Mouse (Mus musculus): ENCODE data around the gene Spaar. TPM values are rescaled to one million over a fixed set of nuclear protein-coding genes. Genes with fewer than 3 reads are reported as not detected.
"Not testable (repeated sequence)": the region's sequence is repeated elsewhere in the genome, so short reads cannot be mapped to it uniquely, and the experiment has no call there.

The Spaar gene
- polyA plus RNA-seq, 1 experiment from 2014 or later: 0.33 TPM

DNA sequence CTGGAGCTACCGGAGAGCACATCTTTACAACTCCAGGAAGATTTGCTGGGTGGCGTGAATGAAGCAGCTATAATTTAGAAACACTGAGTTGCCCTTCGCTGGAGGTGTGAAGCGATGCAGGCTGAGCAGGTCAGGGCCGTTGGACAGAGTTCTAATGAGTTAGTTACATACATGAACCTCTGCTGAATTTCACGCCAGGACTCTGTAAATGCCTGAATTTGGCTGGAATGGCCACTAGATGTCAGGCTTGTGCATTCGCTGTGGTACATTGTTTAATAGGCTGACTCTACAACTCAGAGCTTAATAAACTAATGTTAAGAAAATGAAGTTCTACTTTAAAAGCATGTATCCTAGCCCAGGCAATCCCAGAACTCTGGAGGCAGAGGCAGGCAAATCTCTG lies 33.6 kb downstream of the Spaar start:
- Histone ChIP-seq H3K27me3 (no peaks in the 10 kb centered on the region), H3K4me2 (replicated peaks) (peak overlapping the region; percentile 37; the same call in 1 of the 2 replicates), H3K4me1 (peaks cover 19% of the 10 kb centered on the region), H3K27ac (no peak overlapping the region), H3K9me3 (peaks cover 4% of the 10 kb centered on the region; the same call in 1 of the 2 replicates), H3K36me3 (no peaks in the 10 kb centered on the region), H3K9ac (no peak overlapping the region), H3K4me3 (no peak overlapping the region)
- ATAC-seq (ENCODE audit: low FRiP score, low read depth): no peak
- WGBS: 21% methylated on average over 7 of the region's 7 CpGs

- 81% methylated on average over 5 of the region's 5 CpGs for WGBS
- no peaks in the 10 kb centered on the region for H3K27me3 ChIP-seq
- no peak overlapping the region for H3K4me2 ChIP-seq (replicated peaks)
- no peaks in the 10 kb centered on the region for H3K4me1 ChIP-seq
- H3K4me3 ChIP-seq: no peak overlapping the region
- H3K9ac ChIP-seq: no peak overlapping the region
- no peak for ATAC-seq (ENCODE audit: low FRiP score, low read depth)
- no peaks in the 10 kb centered on the region for H3K36me3 ChIP-seq
- peaks cover 4% of the 10 kb centered on the region; the same call in 1 of the 2 replicates for H3K9me3 ChIP-seq
- no peak overlapping the region for H3K27ac ChIP-seq
Observed at GRCm38 (mm10) chr4:43768341-43768740, 38.5 kb downstream of the Spaar start.

DNA sequence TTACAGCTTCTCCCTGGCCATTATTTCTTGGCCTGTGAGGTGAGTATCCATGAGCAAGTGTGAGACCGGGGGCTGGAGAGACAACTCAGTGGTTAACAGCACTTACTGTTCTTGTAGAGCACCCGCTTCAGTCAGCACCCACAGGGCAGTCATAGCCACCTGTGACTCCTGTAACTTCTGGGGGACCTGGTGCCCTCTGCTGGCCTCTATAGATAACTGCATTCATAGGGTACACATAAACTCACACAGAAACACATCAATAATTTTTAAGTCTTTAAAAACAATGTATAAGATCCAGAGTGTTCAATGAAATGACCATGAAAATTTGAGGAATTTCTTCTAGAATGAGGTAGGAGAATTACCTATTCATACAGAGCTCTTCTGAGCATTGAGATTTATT lies 39.5 kb downstream of the Spaar start:
- Histone ChIP-seq H3K4me2 (replicated peaks) (no peak overlapping the region), H3K9ac (no peak overlapping the region), H3K4me3 (no peak overlapping the region), H3K27ac (no peak overlapping the region), H3K4me1 (no peaks in the 10 kb centered on the region), H3K36me3 (no peaks in the 10 kb centered on the region), H3K27me3 (no peaks in the 10 kb centered on the region), H3K9me3 (peaks cover 2% of the 10 kb centered on the region; the same call in 1 of the 2 replicates)
- WGBS: 94% methylated on average over 2 of the region's 2 CpGs
- no peak for ATAC-seq (ENCODE audit: low FRiP score, low read depth)

DNA sequence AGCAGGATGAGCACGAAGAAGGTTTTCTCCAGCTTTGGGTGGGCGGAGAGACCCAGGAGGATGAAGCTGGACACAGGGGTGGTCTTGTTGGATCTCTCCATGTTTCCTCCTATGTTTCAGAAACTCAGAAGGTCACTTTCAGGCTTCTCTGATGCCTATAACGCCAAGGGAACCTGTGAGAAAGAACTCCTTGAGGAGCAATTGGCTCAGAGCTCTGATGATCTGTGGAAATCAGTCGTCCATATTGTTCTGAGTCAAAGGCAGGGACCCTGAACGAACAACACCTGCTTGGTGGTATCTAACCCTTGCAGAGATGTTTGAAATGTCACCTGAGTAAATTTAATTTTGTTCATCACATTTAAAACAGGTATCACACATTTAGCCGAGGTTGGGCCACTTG lies 41.1 kb downstream of the Spaar start, which contains the start of gene Olfr159:
Gene Olfr159 (minus strand): TSS at position 101 of the 400 bp plus-strand sequence.
- no peaks in the 10 kb centered on the region for H3K27me3 ChIP-seq
- no peaks in the 10 kb centered on the region for H3K36me3 ChIP-seq
- H3K4me1 ChIP-seq: no peaks in the 10 kb centered on the region
- H3K9me3 ChIP-seq: no peaks in the 10 kb centered on the region
- no peak within 1 kb of the TSS for H3K27ac ChIP-seq
- ATAC-seq (ENCODE audit: low FRiP score, low read depth): no peak
- no peak within 1 kb of the TSS for H3K4me2 ChIP-seq (replicated peaks)
- H3K9ac ChIP-seq: no peak within 1 kb of the TSS
- 85% methylated on average over 6 of the region's 6 CpGs for WGBS
- no peak within 1 kb of the TSS for H3K4me3 ChIP-seq

DNA sequence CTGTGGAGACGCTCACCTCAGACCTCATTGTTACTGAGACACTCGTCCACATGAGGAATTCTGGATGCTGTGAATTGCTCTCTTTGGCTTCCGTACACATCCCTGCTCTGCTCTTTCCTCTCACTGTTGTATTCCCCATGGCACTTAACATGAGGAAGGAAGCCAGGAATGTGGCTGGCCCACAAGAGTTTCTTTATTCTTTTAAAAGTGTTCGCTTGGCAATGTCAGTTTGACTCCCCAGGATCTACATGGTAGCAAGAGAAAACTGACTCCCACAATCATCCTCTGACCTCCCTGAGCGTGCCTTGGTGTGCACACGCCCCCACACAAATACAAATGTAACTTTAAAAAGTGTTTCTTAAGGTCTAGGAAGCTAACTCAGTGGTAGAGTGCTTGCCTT lies 41.8 kb downstream of the Spaar start:
- Histone ChIP-seq H3K4me3 (no peak overlapping the region), H3K4me1 (no peaks in the 10 kb centered on the region), H3K9ac (no peak overlapping the region), H3K9me3 (no peaks in the 10 kb centered on the region), H3K36me3 (no peaks in the 10 kb centered on the region), H3K4me2 (replicated peaks) (no peak overlapping the region), H3K27me3 (no peaks in the 10 kb centered on the region), H3K27ac (no peak overlapping the region)
- 61% methylated on average over 6 of the region's 6 CpGs for WGBS
- ATAC-seq (ENCODE audit: low FRiP score, low read depth): no peak

GRCm38 (mm10) chr4:43772304-43772703 lies 42.5 kb downstream of the Spaar start:
- Histone ChIP-seq H3K4me1 (no peaks in the 10 kb centered on the region), H3K9ac (no peak overlapping the region), H3K4me3 (no peak overlapping the region), H3K27me3 (no peaks in the 10 kb centered on the region), H3K4me2 (replicated peaks) (no peak overlapping the region), H3K9me3 (no peaks in the 10 kb centered on the region), H3K36me3 (no peaks in the 10 kb centered on the region), H3K27ac (no peak overlapping the region)
- 41% methylated on average over 2 of the region's 2 CpGs for WGBS
- ATAC-seq (ENCODE audit: low FRiP score, low read depth): no peak

- H3K4me3 ChIP-seq: no peak overlapping the region
- H3K36me3 ChIP-seq: no peaks in the 10 kb centered on the region
- H3K27ac ChIP-seq: no peak overlapping the region
- 0 out of 2 replicates have a peak, but pooled peaks cover 5% of the 10 kb centered on the region for H3K9me3 ChIP-seq
- H3K4me1 ChIP-seq: no peaks in the 10 kb centered on the region
- H3K27me3 ChIP-seq: no peaks in the 10 kb centered on the region
- 66% methylated on average over 6 of the region's 6 CpGs for WGBS
- no peak for ATAC-seq (ENCODE audit: low FRiP score, low read depth)
- no peak overlapping the region for H3K9ac ChIP-seq
- no peak overlapping the region for H3K4me2 ChIP-seq (replicated peaks)
Observed at GRCm38 (mm10) chr4:43795296-43795695, 65.5 kb downstream of the Spaar start.

DNA sequence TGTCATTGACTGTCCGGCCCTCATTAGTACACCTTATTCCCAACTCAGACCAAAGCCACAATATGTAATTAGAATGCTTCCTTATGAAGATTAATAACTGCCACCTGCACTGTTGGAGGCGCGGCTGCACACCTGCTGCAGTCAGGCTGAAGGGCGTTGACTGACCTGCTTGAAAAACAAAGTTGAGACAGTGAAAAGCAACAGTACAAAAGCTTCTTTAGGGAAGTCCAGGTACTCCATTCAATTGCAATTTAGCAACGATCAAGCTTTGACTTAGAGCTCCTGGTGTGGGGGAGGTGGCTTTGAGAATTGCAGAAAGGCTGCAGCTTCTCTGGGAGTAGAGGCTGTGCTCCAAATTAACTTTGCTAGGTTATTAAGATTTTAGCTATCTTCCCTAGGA lies 66.0 kb downstream of the Spaar start:
- H3K36me3 ChIP-seq: not testable (repeated sequence)

GRCm38 (mm10) chr4:43798936-43799335 lies 69.1 kb downstream of the Spaar start:
- H3K36me3 ChIP-seq: no peaks in the 10 kb centered on the region
- no peaks in the 10 kb centered on the region for H3K27me3 ChIP-seq
- no peaks in the 10 kb centered on the region for H3K4me1 ChIP-seq
- H3K4me3 ChIP-seq: no peak overlapping the region
- 70% methylated on average over 7 of the region's 7 CpGs for WGBS
- no peak overlapping the region for H3K9ac ChIP-seq
- no peak for ATAC-seq (ENCODE audit: low FRiP score, low read depth)
- no peak overlapping the region for H3K27ac ChIP-seq
- H3K9me3 ChIP-seq: peaks cover 8% of the 10 kb centered on the region; the same call in 1 of the 2 replicates
- no peak overlapping the region for H3K4me2 ChIP-seq (replicated peaks)

More for the DNA sequence above, 66.0 kb downstream of the Spaar start:
- H3K4me1 ChIP-seq; H3K9ac ChIP-seq; H3K27ac ChIP-seq; H3K4me2 ChIP-seq (replicated peaks); H3K9me3 ChIP-seq; H3K27me3 ChIP-seq; H3K4me3 ChIP-seq; ATAC-seq (ENCODE audit: low FRiP score, low read depth): not testable (repeated sequence)
- WGBS: 83% methylated on average over 5 of the region's 5 CpGs

Other genes with a start within 250 kb of the Spaar start
- gene Sit1, start 246.3 kb upstream of the Spaar start, polyA plus RNA-seq (2015; fragmentation: Nextera tagmentation; extraction: Ambion mirVana): not detected in 2 replicates
- 71.6 and 74.3 TPM in 2 replicates for gene Ccdc107, start 237.1 kb upstream of the Spaar start, polyA plus RNA-seq (2015; fragmentation: Nextera tagmentation; extraction: Ambion mirVana)
- 43.8 and 47.3 TPM in 2 replicates for gene Arhgef39, start 230.3 kb upstream of the Spaar start, polyA plus RNA-seq (2015; fragmentation: Nextera tagmentation; extraction: Ambion mirVana)
- 2.3 and 3.3 TPM in 2 replicates for gene Car9, start 223.1 kb upstream of the Spaar start, polyA plus RNA-seq (2015; fragmentation: Nextera tagmentation; extraction: Ambion mirVana)
- gene Tpm2, start 206.3 kb upstream of the Spaar start, polyA plus RNA-seq (2015; fragmentation: Nextera tagmentation; extraction: Ambion mirVana): 370 and 372 TPM in 2 replicates
- gene Creb3, start 167.7 kb upstream of the Spaar start, polyA plus RNA-seq (2015; fragmentation: Nextera tagmentation; extraction: Ambion mirVana): 58.7 and 60.0 TPM in 2 replicates
- 60.4 and 63.6 TPM in 2 replicates for gene Tln1, start 167.3 kb upstream of the Spaar start, polyA plus RNA-seq (2015; fragmentation: Nextera tagmentation; extraction: Ambion mirVana)
- gene Rgp1, start 151.3 kb upstream of the Spaar start, polyA plus RNA-seq (2015; fragmentation: Nextera tagmentation; extraction: Ambion mirVana): 35.0 and 38.5 TPM in 2 replicates
- gene Gba2, start 151.2 kb upstream of the Spaar start, polyA plus RNA-seq (2015; fragmentation: Nextera tagmentation; extraction: Ambion mirVana): 26.9 and 27.0 TPM in 2 replicates
- gene Msmp, start 145.5 kb upstream of the Spaar start, polyA plus RNA-seq (2015; fragmentation: Nextera tagmentation; extraction: Ambion mirVana): 1.4 and 2.2 TPM in 2 replicates
- 18.7 and 20.2 TPM in 2 replicates for gene Npr2, start 98.1 kb upstream of the Spaar start, polyA plus RNA-seq (2015; fragmentation: Nextera tagmentation; extraction: Ambion mirVana)
- gene Spag8, start 76.4 kb upstream of the Spaar start, polyA plus RNA-seq (2015; fragmentation: Nextera tagmentation; extraction: Ambion mirVana): 0.84 and 1.00 TPM in 2 replicates
- 78.3 and 90.2 TPM in 2 replicates for gene Hint2, start 73.6 kb upstream of the Spaar start, polyA plus RNA-seq (2015; fragmentation: Nextera tagmentation; extraction: Ambion mirVana)
- 7.8 and 8.2 TPM in 2 replicates for gene Tmem8b, start 61.1 kb upstream of the Spaar start, polyA plus RNA-seq (2015; fragmentation: Nextera tagmentation; extraction: Ambion mirVana)
- gene Fam221b, start 60.9 kb upstream of the Spaar start, polyA plus RNA-seq (2015; fragmentation: Nextera tagmentation; extraction: Ambion mirVana): 2.5 and 2.6 TPM in 2 replicates
- gene Olfr70, start 29.2 kb upstream of the Spaar start, polyA plus RNA-seq (2015; fragmentation: Nextera tagmentation; extraction: Ambion mirVana): not detected in 2 replicates
- gene Olfr71, start 19.8 kb upstream of the Spaar start, polyA plus RNA-seq (2015; fragmentation: Nextera tagmentation; extraction: Ambion mirVana): not detected in 2 replicates
- gene Hrct1, start 2.8 kb upstream of the Spaar start, polyA plus RNA-seq (2015; fragmentation: Nextera tagmentation; extraction: Ambion mirVana): 1.7 and 2.3 TPM in 2 replicates
- gene Olfr159, start 41.0 kb downstream of the Spaar start, polyA plus RNA-seq (2015; fragmentation: Nextera tagmentation; extraction: Ambion mirVana): not detected in 2 replicates
- 0.18 and 0.20 TPM in 2 replicates for gene Olfr156, start 93.9 kb downstream of the Spaar start, polyA plus RNA-seq (2015; fragmentation: Nextera tagmentation; extraction: Ambion mirVana)
- not detected in 2 replicates for gene Olfr157, start 110.2 kb downstream of the Spaar start, polyA plus RNA-seq (2015; fragmentation: Nextera tagmentation; extraction: Ambion mirVana)
- gene Olfr155, start 121.5 kb downstream of the Spaar start, polyA plus RNA-seq (2015; fragmentation: Nextera tagmentation; extraction: Ambion mirVana): not detected in 2 replicates
- gene Reck, start 145.5 kb downstream of the Spaar start, polyA plus RNA-seq (2015; fragmentation: Nextera tagmentation; extraction: Ambion mirVana): 35.7 and 36.3 TPM in 2 replicates
- 124 and 125 TPM in 2 replicates for gene Glipr2, start 227.4 kb downstream of the Spaar start, polyA plus RNA-seq (2015; fragmentation: Nextera tagmentation; extraction: Ambion mirVana)